Mouse (Mus musculus): ENCODE measurements around the gene Cdr2l. TPM values are rescaled to one million over a fixed set of nuclear protein-coding genes. Genes with fewer than 3 reads are reported as not detected.

Gene Cdr2l
- total RNA-seq, 4 experiments from 2014 or later: 26.1 to 27.7 (median 26.9) TPM

DNA sequence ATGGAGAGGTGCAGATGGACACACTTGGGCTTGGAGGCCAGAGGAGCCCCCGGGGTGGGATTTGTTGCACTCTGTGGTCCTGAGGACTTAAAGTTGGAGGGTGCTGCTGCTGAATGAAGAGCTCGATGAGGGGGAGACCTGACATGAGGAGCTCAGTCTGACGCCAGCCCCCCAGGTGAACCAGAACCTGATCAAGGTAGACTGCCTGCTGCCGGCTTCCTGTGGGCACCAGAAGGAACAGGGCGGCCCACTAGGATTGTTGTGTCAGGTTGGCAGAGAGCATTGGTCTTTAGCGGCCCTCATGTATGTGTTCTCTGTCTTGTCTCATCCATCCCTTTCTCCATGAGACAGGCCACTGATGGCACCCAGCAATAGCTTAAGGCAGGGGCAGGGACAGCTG lies 24.0 kb downstream of the Cdr2l start:
- DNase-seq (ENCODE audit: low spot score in 2 of 2): no peak

DNA sequence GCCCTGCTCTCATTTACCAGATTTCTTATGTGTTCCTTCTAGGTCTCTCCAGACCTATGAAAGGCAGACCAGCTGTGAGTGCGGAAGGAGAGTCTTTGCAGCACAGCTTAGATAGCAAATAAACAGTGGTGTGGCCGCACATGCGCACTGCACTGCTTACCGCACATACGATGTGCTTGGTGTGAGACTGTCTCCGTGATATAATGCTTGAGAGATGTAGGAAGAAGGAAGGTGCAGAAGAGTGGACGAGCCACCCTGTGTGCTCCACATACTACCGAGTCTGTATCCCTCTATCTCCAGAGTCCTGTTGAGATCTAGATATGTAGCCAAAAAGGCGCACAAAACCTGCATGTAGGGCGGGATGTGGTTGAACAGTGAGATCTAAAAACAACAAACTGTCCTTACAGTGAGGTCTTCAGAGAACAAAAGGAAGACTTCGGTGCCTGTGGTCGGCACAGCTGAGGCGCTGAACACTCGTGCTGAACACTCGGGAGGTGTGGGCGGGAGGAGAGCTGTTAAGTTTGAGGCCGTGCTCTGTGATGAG lies 25.2 kb downstream of the Cdr2l start:
- no peak for DNase-seq (ENCODE audit: low spot score in 2 of 2)

DNA sequence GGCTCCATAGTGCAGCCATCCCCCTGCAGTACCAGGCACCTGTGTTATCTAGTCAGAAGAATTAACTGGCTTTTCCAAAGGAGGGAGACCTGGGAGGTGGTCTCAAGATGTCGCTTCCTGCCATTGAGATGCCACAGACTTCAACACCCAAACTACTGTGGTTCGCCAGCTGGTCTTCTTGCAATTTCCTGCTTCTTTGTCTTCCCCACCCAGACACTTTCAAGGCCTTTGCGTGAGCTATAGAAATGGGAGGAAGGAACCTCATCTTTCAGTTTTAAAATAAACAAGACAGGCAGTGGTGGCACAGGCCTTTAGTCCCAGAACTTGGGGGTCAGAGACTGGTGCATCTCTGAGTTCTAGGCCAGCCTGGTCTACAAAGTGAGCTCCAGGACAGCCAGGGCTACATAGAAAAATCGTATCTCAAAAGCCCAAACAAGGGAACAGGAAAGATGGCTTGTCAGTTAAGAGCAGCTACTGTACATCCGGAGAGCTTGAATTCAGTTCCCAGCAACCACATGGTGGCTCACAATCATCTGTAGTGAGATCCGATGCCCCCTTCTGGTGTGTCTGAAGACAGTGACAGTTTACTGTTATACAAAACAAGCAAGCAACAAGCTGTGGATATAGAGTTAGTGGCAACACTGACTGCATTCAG lies 26.7 kb downstream of the Cdr2l start:
- DNase-seq (ENCODE audit: low spot score in 2 of 2): no peak

DNA sequence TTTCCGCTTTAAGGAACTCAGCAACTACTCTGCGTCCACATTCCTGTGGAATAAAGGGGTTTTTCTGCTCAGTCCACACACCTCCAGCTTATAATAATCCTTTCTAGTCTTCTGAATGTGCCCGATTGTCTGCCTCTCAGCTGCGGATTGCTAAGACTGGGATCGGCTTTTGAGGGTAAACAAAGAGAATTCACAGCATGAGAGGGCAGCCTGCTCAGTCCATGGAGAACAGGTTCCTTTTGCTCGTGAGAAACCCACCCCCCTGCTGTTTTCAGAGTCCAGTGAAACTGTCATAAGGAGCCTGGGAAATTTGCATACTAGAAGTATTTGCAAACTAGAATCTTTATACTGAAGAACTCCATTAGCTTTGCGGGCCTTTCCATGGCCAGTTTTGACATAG lies 27.8 kb downstream of the Cdr2l start:
- no peak for DNase-seq (ENCODE audit: low spot score in 2 of 2)

DNA sequence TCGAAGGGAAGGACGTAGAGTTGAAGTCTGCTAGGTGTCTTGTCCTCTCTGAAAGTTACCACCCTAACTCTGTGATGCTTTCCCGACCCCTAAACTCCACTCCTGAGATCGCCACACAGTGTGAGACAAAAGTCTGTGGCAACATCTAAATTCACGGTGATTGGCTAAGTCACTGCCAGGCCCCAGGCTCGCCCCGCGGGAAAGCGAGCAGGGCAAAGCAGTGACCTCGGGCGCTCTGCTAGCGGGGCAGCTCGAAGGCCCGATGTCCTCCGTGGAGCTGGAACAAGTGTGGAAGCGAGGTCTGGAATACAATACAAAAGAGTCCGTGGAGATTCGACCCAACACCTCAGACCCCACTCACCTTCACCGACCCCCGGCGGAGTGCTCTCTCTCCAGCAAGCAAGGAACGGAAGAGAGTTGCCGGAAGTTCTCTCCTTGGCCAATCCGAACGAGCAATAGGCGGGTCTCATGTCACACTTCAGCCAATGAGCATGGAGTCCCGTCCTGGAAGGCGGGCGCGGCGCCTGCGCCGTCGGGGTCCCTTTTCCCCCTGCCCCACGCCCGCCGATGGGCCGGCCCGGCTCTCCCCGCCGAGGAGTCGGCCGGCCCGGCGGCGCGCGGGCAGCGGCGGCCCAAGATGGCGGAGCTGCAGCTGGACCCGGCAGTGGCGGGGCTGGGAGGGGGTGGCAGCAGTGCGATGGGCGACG lies 38.0 kb downstream of the Cdr2l start, which contains the start of the genes Atp5h and Kctd2:
Atp5h (minus strand) TSS at position 432 of the 707 bp plus-strand sequence.
Kctd2 (plus strand) TSS at position 598 of the 707 bp plus-strand sequence.
- peak; percentile 84 to 96 for DNase-seq (ENCODE audit: low spot score in 2 of 2)

DNA sequence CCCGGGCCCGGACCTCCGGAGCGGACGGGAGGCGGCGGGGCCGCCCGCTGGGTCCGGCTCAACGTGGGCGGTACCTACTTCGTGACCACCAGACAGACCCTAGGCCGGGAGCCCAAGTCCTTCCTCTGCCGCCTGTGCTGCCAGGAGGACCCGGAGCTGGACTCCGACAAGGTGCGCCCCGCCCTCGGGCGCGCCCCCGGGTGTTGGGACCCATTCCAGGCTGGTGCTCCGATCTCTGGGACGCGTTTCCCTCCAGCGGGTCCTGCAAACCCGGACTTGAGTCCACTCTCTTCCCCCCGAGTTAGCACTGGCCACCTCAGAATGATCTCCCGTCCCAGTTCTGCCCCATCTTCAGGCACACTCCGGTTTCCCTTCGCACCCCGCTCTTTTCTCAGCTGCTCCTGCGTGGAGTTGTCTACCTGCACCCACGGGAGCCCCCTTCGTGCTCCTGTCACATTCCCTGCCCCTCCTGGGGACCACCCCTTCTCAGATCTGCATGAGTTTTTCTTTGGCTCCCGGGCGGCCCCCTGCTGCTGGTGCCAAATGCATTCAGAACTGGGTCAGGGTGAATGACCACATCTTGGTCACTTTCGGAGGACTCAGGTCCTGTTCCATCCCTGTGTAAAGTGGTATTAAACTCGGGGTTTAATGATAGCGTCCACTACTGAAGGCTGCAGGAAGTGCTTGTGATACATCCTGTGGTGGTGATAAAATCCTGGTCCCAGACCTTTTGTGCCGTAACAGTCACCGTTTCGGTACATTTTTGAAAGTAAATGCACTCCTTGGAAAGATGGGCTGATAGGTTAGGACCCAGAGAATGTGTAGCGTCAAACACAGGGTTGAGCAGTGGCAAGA lies 38.8 kb downstream of the Cdr2l start:
- DNase-seq (ENCODE audit: low spot score in 2 of 2): peak in 1 of 2 experiments; percentile 64

DNA sequence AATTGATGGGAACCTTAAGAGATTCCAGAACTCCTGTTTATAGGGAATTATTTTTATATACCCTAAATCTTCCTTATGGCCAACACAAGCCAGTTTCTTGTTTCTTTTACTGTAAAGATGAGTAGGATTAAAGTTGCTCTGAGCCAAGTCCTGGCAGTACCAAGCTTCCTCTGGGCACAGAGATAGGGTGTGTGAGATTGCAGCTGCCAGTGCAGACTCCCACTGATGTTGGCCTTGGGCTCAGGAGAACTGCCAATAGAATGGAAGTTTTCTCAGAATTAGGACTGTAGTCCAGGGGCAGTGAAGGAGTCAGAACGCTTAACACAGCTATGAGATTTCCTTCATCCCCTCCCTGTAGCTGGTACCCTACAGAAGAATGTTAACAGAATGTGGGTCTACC lies 39.6 kb downstream of the Cdr2l start:
- DNase-seq (ENCODE audit: low spot score in 2 of 2): peak in 1 of 2 experiments; percentile 10

DNA sequence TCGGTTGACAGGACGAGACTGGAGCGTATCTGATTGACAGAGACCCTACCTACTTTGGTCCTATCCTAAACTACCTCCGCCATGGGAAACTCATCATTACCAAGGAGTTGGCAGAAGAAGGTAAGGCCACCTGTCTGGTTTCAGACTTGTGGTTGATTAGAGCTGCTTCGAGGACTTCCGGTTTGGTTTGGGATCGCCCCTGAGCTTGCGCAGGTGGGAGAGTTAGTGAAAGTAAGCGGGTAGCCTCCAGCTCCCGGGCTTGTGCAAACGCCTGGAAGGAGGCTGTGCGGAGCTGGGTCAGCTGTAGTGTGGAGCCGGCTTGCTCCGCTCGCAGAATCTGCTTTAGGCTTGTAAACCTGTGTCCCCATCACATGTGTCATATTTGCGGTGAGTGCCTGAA lies 40.3 kb downstream of the Cdr2l start:
- DNase-seq (ENCODE audit: low spot score in 2 of 2): peak in 1 of 2 experiments; percentile 12

DNA sequence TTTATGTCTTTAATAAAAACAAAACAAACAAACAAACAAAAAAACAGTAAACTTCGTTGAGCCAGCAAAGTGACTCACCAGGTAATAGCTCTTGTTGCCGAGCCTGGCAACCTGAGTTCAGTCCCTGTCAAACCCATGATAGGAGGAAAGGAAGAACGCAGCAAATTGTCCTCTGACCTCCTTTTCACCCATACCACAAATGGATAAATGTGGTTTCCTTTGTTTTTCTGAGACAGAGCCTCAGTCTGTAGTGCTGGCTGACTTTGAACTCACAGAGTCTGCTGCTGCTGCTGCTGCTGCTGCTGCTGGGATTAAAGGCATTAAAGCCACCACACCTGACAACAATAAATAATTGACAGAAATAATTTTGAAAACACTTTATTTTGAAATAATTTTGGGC lies 41.4 kb downstream of the Cdr2l start:
- DNase-seq (ENCODE audit: low spot score in 2 of 2): no peak

DNA sequence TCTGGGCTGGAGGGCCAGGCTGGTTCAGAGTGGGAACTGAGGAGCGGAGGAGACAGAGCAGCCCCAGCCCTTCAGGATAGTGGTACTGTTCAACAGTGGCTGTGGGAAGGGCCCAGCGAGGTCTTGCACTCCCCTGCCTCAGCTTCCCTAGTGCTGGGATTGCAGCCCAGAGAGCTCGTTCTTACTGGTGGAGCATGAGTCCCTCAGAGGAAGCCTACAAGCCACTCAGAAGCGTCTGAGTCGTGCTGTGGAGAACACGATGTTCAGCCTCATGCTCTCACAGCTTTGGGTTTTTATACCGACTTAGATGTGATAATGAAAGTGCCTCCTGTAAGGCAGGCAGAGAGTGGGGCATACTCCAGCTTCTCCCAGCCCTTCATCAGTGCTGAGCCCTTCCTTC lies 43.0 kb downstream of the Cdr2l start:
- no peak for DNase-seq (ENCODE audit: low spot score in 2 of 2)

DNA sequence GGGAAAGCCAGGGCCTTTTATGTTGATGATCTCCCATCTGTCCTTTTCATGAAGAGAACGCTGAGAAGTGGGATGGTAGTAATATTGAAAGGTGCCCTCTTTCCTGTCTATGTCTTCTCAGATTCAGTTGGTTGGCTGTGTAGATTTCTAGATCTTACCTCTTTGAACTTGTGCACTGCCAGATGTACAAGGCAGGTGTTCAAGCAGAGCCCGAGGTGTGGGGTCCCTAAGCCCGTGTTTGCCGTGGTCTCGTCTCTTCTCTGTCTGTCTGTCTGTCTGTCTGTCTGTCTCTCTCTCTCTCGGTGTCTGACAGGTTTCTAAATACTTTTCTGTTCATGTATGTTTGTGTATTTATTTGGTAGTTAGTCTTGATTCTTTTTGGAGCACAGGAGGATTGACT lies 44.0 kb downstream of the Cdr2l start:
- no peak for DNase-seq (ENCODE audit: low spot score in 2 of 2)

DNA sequence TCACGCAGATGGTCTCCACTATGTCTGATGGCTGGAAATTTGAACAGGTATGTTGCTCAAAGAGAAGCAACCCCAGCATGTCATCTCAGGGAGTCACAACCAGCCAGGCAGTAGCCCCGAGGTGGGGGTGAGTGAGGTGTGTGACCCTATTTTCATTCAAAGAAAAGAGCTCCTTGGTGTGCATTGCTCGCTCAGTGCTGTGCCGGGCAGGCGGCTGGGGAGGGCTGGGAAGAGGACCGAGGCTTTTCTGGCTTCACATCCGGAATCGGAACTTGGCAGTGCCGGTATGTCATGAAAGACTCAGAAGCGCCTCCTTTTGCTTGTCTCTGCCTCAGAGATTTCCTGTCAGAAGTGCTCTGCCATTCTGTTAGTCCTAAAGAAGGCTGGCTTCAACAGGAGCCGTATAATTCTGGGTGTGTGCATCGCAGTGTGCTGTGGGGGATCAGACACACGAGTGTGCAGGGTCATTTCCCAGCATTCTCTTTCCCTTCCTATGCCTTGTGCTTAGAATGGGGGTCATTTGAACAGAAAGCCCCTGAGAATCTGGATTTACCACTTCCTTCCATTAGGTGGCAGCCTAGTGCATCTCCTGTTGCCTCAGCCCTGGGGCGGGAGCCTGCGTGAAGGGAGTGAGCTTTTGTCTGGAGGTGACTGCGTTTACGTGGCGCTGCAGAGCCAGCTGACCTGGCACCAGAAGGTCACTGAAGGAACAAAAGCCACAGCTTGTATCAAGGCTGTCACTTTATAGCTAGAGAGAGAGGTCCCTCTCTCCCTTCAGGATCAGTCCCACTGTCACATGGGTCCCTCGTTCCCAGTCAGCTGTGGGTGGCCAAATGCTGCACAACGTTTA lies 46.0 kb downstream of the Cdr2l start:
- DNase-seq (ENCODE audit: low spot score in 2 of 2): peak in 1 of 2 experiments; percentile 44

DNA sequence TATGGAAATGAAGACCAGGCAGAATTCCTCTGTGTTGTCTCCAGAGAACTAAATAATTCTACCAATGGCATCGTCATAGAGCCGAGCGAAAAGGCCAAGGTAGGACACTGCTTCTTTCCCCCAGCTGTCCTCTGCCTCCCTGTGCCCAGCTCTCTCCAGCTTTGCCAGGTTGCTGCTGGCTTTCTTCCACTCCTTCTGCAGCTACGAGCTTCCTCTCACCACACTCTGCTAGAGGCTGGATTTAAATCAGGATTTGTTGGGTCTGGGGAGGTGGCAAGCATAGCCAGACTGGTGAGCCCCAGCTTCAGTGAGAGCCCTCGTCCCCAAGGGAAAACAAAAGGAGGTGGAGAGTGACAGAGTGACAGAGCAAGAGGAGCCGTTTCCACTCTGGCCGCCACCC lies 47.6 kb downstream of the Cdr2l start:
- DNase-seq (ENCODE audit: low spot score in 2 of 2): no peak

DNA sequence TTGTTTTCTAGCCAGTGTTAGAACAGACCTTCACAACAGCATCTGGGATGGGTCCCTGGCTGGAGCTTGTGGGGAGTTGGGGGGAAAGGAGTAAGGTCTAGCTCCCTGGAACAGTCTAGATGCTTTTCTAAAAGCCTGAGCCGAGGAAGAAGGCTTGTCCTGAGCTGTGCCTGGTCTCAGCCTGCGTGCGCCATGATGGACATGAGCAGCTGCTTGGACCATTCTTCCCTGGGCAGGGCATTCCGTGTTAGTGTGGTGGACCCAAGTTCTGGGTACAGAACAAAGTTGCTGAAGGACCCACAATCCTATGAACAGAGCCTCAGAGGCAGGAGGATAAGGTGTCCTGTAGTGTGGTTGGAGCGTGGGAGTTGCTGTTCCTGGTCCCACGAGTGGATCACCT lies 48.8 kb downstream of the Cdr2l start:
- no peak for DNase-seq (ENCODE audit: low spot score in 2 of 2)

DNA sequence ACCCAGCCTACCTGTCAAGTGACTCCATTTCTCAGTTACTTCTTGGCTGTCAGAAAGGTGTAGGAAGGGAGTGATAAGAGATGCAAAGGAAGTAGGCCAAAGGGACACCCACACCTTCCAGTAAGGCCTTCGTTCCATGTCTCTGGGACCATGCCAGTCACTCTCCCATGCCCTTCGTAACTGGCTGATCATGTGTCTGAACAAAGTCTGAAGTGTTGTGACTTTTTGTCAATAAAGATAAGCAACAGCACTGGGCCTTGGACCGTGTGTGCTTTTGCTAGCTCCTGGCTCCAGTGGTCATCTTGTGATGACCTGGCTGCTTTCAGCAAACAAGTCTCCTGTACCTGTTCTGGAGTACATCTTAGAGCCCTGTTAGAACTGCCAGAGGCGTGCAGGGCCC lies 51.1 kb downstream of the Cdr2l start:
- DNase-seq (ENCODE audit: low spot score in 2 of 2): no peak

DNA sequence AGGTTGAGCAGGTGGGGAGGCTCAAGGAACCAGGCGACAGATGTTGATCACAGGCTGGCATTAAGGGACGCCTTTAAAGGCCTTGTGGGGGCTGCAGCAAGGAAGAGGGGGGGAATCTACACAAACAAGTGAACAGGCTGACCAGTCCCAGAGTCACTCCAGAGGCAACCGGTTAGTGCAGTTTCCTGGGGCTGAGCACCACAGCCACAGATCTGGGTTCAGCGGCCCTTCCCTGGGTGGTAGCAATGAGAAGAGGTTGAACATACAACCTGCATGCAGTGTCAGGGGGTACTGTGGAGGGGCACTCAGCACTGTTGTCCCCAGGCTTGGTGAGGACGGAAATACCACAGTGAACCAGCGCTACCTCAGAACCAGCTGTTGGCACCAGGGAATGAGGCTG lies 51.6 kb downstream of the Cdr2l start:
- DNase-seq (ENCODE audit: low spot score in 2 of 2): no peak

DNA sequence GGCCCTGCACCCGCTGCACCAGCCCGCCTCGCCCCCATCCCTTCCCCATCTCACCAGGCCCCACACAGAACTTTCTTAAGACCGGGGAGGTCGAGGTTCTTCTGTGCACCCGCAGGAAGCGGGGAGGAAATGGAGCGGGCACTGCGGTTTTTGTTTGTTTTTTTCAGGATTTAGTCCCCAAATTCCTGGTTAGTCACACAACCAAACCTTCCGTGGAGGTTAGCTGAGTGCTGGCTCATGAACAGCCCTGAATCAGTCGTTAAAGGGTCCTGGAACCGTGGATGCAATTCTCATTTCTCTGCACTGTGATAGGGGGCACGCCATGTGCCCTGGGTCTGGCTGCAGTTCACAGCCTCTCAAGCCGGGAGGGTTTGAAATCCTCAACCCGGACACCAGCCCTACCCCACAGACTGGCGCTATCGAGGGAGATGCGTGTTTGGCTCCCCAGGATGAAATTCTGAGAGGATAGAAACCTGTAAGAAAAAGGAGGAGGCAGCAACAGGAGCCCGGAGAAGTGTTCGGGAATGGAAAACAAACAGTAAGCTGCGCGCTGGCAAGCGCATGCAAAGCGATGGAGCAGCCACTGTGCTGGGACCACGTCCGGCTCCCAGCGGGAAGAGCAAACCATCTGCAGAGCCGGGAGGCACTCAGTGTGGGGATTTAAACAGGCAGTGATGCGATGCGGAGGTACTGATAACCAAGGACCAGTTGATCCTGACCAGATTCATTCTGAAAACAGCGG lies 54.1 kb downstream of the Cdr2l start:
- DNase-seq (ENCODE audit: low spot score in 2 of 2): no peak

DNA sequence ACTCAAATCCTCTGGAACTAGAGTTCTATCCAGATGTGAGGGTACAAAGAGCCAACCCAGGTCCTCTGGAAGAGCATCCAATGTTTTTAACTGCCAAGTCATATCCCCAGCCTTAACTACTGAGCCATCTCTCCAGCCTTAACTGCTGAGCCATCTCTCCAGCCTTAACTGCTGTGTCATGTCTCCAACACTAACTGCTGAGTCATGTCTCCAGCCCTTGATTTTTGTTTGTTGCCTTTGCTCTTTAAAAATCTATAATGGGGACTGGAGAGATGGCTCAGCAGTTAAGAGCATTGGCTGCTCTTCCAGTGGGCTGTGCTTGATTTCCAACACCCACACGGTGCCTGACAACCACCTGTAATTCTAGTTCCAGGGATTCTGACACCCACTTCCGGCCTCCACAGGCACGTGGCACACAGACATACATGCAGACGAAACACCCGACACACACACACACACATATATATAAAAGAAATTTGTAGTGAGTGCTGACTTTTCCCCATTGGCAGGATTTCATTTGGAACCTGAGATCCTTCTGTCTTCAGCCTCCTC lies 55.9 kb downstream of the Cdr2l start:
- DNase-seq (ENCODE audit: low spot score in 2 of 2): peak in 1 of 2 experiments; percentile 69

DNA sequence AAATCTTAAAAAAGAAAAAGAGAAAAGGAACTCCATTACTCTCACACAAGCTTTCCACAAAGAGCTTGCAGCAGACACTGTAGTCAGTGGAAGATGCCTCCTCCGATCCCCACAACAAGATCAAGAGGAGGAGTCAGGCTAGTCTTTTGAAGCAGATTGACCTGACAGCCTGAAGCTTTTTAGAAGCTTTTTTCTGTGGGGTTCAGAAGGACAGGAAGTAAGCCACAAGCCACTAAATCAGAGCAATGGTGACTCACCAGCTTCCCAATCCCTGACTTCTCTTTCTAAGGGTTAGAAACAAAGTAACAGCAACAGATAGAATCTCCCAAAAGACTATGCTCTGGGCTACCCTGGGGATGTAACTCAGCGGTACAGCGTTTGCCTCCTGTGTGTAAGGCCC lies 57.6 kb downstream of the Cdr2l start:
- DNase-seq (ENCODE audit: low spot score in 2 of 2): no peak

All from left cerebral cortex, adult 8-10 months (tissue).